Mouse (Mus musculus) limb, embryonic 14.5 days (tissue): ENCODE measurements at regions not wholly inside any gene's neighbourhood (a gene's known extent, or its start where the extent isn't known, plus 50 kb on each side); places are given as distances from the start of the nearest gene placed in this dataset.

Experiments used
- ATAC-seq: fragments of 200-750 bp; cut with Nextera tagmentation; 2 replicates; pipeline ENCODE4 v1.8.0; 2017; ENCODE audit warnings: low read depth, moderate number of reproducible peaks, moderate TSS enrichment; ENCODE audit not compliant: low FRiP score
- DNase-seq: peaks from one replicate; pipeline ENCODE4 v3.0.0-alpha.2; 2015; ENCODE audit warnings: low spot score
- H3K27ac ChIP-seq: fragments of 300-500 bp; sonication (generic); replicated peaks from 2 replicates; pipeline ENCODE4 v1.5.1; 2014; ENCODE audit warnings: low read depth, mild to moderate bottlenecking, low read length, moderate library complexity, mixed read lengths
- H3K27me3 ChIP-seq: fragments of 300-500 bp; sonication (generic); 2 replicates; pipeline ENCODE4 v1.6.1; 2014; ENCODE audit warnings: low read length, mixed read lengths; ENCODE audit not compliant: control insufficient read depth, insufficient read depth
- H3K36me3 ChIP-seq: fragments of 300-500 bp; sonication (generic); 2 replicates; pipeline ENCODE4 v1.6.1; 2014; ENCODE audit warnings: mild to moderate bottlenecking, low read length, moderate library complexity, mixed read lengths; ENCODE audit not compliant: control insufficient read depth, insufficient read depth
- H3K4me1 ChIP-seq: fragments of 300-500 bp; sonication (generic); 2 replicates; pipeline ENCODE4 v1.6.1; 2014; ENCODE audit warnings: antibody characterized with exemption, low read length, mixed read lengths; ENCODE audit not compliant: control insufficient read depth, insufficient read depth
- H3K4me2 ChIP-seq: fragments of 300-500 bp; sonication (generic); replicated peaks from 2 replicates; pipeline ENCODE4 v1.6.1; 2014; ENCODE audit warnings: low read depth, mild to moderate bottlenecking, low read length, moderate library complexity; ENCODE audit not compliant: severe bottlenecking
- H3K4me3 ChIP-seq: fragments of 300-500 bp; sonication (generic); replicated peaks from 2 replicates; pipeline ENCODE4 v1.5.1; 2014; ENCODE audit warnings: low read length
- H3K9ac ChIP-seq: fragments of 300-500 bp; sonication (generic); 2 replicates; pipeline ENCODE4 v1.6.1; 2014; ENCODE audit warnings: mild to moderate bottlenecking, low read depth, low read length, moderate library complexity; ENCODE audit not compliant: severe bottlenecking
- H3K9me3 ChIP-seq: fragments of 300-500 bp; sonication (generic); 2 replicates; pipeline ENCODE4 v1.6.1; 2016; ENCODE audit warnings: low read length; ENCODE audit not compliant: control insufficient read depth
- POLR2A ChIP-seq: fragments of 200-500 bp; IDR thresholded peaks from 2 replicates; pipeline ENCODE4 v1.8.0; 2012; ENCODE audit warnings: inconsistent platforms, mild to moderate bottlenecking, moderate library complexity, borderline replicate concordance; ENCODE audit not compliant: insufficient read depth, insufficient read length; ENCODE audit errors: extremely low read depth
- WGBS: fragments of 180-500 bp; shearing (Covaris S2); extraction: QIAGEN DNeasy Blood & Tissue Kit; methylation state at CpG from one replicate; pipeline ENCODE4 v1.1.7; 2014; 5-methylcytosine and 5-hydroxymethylcytosine counted together

GRCm38 (mm10) chr12:6211266-6211665 is 835.8 kb upstream of the Klhl29 start:
- Histone ChIP-seq H3K4me1 (no peaks in the 10 kb centered on the region), H3K4me3 (no peak overlapping the region), H3K36me3 (no peaks in the 10 kb centered on the region), H3K27ac (no peak overlapping the region), H3K9me3 (no peaks in the 10 kb centered on the region), H3K4me2 (no peak overlapping the region), H3K27me3 (no peaks in the 10 kb centered on the region), H3K9ac (no peak overlapping the region)
- DNase-seq (no peak), ATAC-seq (no peak)
- TF ChIP-seq POLR2A: no peak
- WGBS: 65% methylated on average over 1 of the region's 1 CpGs

- Histone ChIP-seq H3K4me2 (no peak overlapping the region), H3K4me3 (no peak overlapping the region), H3K4me1 (no peaks in the 10 kb centered on the region), H3K9ac (no peak overlapping the region), H3K9me3 (no peaks in the 10 kb centered on the region), H3K27me3 (no peaks in the 10 kb centered on the region), H3K36me3 (no peaks in the 10 kb centered on the region), H3K27ac (no peak overlapping the region)
- 70% methylated on average over 3 of the region's 3 CpGs for WGBS
- DNase-seq (no peak), ATAC-seq (no peak)
- TF ChIP-seq POLR2A: no peak
These were observed 813.8 kb upstream of the Klhl29 start for GRCm38 (mm10) chr12:6189232-6189631.

- ATAC-seq (no peak), DNase-seq (no peak)
- Histone ChIP-seq H3K4me3 (no peak overlapping the region), H3K9ac (no peak overlapping the region), H3K4me1 (no peaks in the 10 kb centered on the region), H3K4me2 (no peak overlapping the region), H3K9me3 (no peaks in the 10 kb centered on the region), H3K36me3 (no peaks in the 10 kb centered on the region), H3K27me3 (no peaks in the 10 kb centered on the region), H3K27ac (no peak overlapping the region)
- TF ChIP-seq POLR2A: no peak
These were observed 793.3 kb upstream of the Klhl29 start for GRCm38 (mm10) chr12:6168795-6169194.

GRCm38 (mm10) chr12:6154287-6154686 is 778.8 kb upstream of the Klhl29 start:
- Histone ChIP-seq H3K27ac (no peak overlapping the region), H3K27me3 (no peaks in the 10 kb centered on the region), H3K4me3 (no peak overlapping the region), H3K9ac (no peak overlapping the region), H3K36me3 (no peaks in the 10 kb centered on the region), H3K4me2 (no peak overlapping the region), H3K9me3 (no peaks in the 10 kb centered on the region), H3K4me1 (no peaks in the 10 kb centered on the region)
- ATAC-seq (no peak), DNase-seq (no peak)
- TF ChIP-seq POLR2A: no peak
- 65% methylated on average over 2 of the region's 2 CpGs for WGBS

DNA sequence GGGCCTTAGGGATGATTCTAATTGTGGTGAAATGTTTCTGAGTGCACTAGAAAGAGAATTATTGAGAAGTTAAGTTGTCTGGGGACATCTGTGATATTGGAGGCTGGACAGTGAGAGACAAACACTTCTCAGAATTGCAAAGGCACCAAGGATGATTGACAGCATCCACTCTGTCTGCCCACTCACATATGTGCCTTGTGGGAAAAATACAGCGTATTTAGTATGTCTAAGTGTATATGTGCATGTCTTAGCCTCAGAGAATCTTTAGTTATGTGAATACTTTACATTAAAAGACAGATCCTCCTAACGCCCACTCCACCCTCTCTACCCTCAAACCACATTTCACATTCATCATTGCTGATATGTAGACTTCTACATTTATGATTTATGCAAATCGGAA is 776.0 kb upstream of the Klhl29 start:
- no peak for TF ChIP-seq POLR2A
- H3K4me1 ChIP-seq: no peaks in the 10 kb centered on the region
- no peak for DNase-seq
- H3K9me3 ChIP-seq: no peaks in the 10 kb centered on the region
- no peaks in the 10 kb centered on the region for H3K36me3 ChIP-seq
- no peak overlapping the region for H3K27ac ChIP-seq
- no peak overlapping the region for H3K9ac ChIP-seq
- no peak overlapping the region for H3K4me3 ChIP-seq
- ATAC-seq: no peak
- 82% methylated on average over 3 of the region's 3 CpGs for WGBS
- no peak overlapping the region for H3K4me2 ChIP-seq
- H3K27me3 ChIP-seq: no peaks in the 10 kb centered on the region

GRCm38 (mm10) chr12:6132451-6132850 is 757.0 kb upstream of the Klhl29 start:
- no peaks in the 10 kb centered on the region for H3K27me3 ChIP-seq
- H3K27ac ChIP-seq: no peak overlapping the region
- no peaks in the 10 kb centered on the region for H3K36me3 ChIP-seq
- H3K9ac ChIP-seq: no peak overlapping the region
- H3K4me1 ChIP-seq: no peaks in the 10 kb centered on the region
- no peaks in the 10 kb centered on the region for H3K9me3 ChIP-seq
- WGBS: 86% methylated on average over 2 of the region's 2 CpGs
- no peak for TF ChIP-seq POLR2A
- no peak overlapping the region for H3K4me2 ChIP-seq
- ATAC-seq (no peak), DNase-seq (no peak)
- H3K4me3 ChIP-seq: no peak overlapping the region
